Mouse (Mus musculus): ENCODE data around the gene Ppm1d. TPM values are rescaled to one million over a fixed set of nuclear protein-coding genes. Genes with fewer than 3 reads are reported as not detected.

Ppm1d gene
- 25.7 and 28.1 TPM in 2 replicates for polyA plus RNA-seq (2014; fragmentation: Nextera tagmentation; extraction: Ambion mirVana)

- no peaks in the 10 kb centered on the region for H3K9me3 ChIP-seq (ENCODE audit: control insufficient read depth, low read length)
- ATAC-seq (ENCODE audit: insufficient number of reproducible peaks, low FRiP score, low TSS enrichment, low read depth), result peak; percentile 90
- peak within 1 kb of the TSS; percentile 95 for H3K9ac ChIP-seq (ENCODE audit: low read length)
- H3K4me2 ChIP-seq (ENCODE audit: low read depth, severe bottlenecking), result peak within 1 kb of the TSS; percentile 80
- H3K27ac ChIP-seq (replicated peaks; ENCODE audit: low read depth, low read length), result peak within 1 kb of the TSS; percentile 82
- peak; percentile 100 for DNase-seq (ENCODE audit: low spot score)
- peaks cover 5% of the 10 kb centered on the region; the same call in 1 of the 2 replicates for H3K36me3 ChIP-seq (ENCODE audit: control insufficient read depth, insufficient read depth, low read length)
- H3K27me3 ChIP-seq (ENCODE audit: control insufficient read depth, insufficient read depth, low read length), result no peaks in the 10 kb centered on the region
- H3K4me1 ChIP-seq (ENCODE audit: control insufficient read depth, insufficient read depth, low read length), result peaks cover 4% of the 10 kb centered on the region
- H3K4me3 ChIP-seq (ENCODE audit: low read depth, low read length), result peak within 1 kb of the TSS; percentile 91
- WGBS, result under 1% methylated on average over 76 of the region's 78 CpGs
Measured at GRCm38 (mm10) chr11:85310713-85311574, at the start of gene Ppm1d. Gene Ppm1d (plus strand): TSS chr11:85311244.

DNA sequence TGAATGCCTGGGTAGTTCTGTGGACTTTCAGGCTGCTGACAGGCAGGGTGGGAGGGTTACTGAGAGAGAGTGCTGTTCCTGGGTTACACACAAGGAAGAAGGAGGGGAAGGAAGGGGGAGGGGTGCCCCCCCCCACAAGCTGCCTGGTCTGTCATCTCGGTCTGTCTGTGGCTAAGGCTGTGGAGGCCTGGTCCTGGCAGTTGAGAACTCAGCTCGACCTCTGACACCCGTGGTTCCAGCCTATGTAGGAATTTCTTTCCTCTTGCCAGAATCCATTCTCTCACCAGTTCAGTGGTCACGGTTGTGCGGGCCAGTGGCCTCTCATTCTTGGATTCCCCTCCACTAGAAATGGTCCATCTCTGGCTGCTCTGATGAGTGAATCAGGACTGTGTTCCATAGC is 46.4 kb upstream of the Ppm1d start:
- ATAC-seq (ENCODE audit: insufficient number of reproducible peaks, low FRiP score, low TSS enrichment, low read depth) (no peak), DNase-seq (ENCODE audit: low spot score) (no peak)
- H3K4me3 ChIP-seq (ENCODE audit: low read depth, low read length), result no peak overlapping the region
- no peaks in the 10 kb centered on the region for H3K4me1 ChIP-seq (ENCODE audit: control insufficient read depth, insufficient read depth, low read length)
- no peaks in the 10 kb centered on the region for H3K27me3 ChIP-seq (ENCODE audit: control insufficient read depth, insufficient read depth, low read length)
- no peak overlapping the region for H3K4me2 ChIP-seq (ENCODE audit: low read depth, severe bottlenecking)
- WGBS, result 64% methylated on average over 5 of the region's 5 CpGs
- no peaks in the 10 kb centered on the region for H3K9me3 ChIP-seq (ENCODE audit: control insufficient read depth, low read length)
- H3K27ac ChIP-seq (replicated peaks; ENCODE audit: low read depth, low read length), result no peak overlapping the region
- no peaks in the 10 kb centered on the region for H3K36me3 ChIP-seq (ENCODE audit: control insufficient read depth, insufficient read depth, low read length)
- H3K9ac ChIP-seq (ENCODE audit: low read length), result no peak overlapping the region

- no peaks in the 10 kb centered on the region for H3K27me3 ChIP-seq (ENCODE audit: control insufficient read depth, insufficient read depth, low read length)
- H3K4me2 ChIP-seq (ENCODE audit: low read depth, severe bottlenecking), result no peak overlapping the region
- DNase-seq (ENCODE audit: low spot score) (no peak), ATAC-seq (ENCODE audit: insufficient number of reproducible peaks, low FRiP score, low TSS enrichment, low read depth) (no peak)
- H3K36me3 ChIP-seq (ENCODE audit: control insufficient read depth, insufficient read depth, low read length), result no peaks in the 10 kb centered on the region
- no peaks in the 10 kb centered on the region for H3K9me3 ChIP-seq (ENCODE audit: control insufficient read depth, low read length)
- WGBS, result 84% methylated on average over 1 of the region's 1 CpGs
- no peak overlapping the region for H3K9ac ChIP-seq (ENCODE audit: low read length)
- H3K4me1 ChIP-seq (ENCODE audit: control insufficient read depth, insufficient read depth, low read length), result no peaks in the 10 kb centered on the region
- no peak overlapping the region for H3K27ac ChIP-seq (replicated peaks; ENCODE audit: low read depth, low read length)
- H3K4me3 ChIP-seq (ENCODE audit: low read depth, low read length), result no peak overlapping the region
Measured at GRCm38 (mm10) chr11:85267393-85267792, 43.7 kb upstream of the Ppm1d start.

- WGBS, result 58% methylated on average over 3 of the region's 3 CpGs
- Histone ChIP-seq H3K4me2 (ENCODE audit: low read depth, severe bottlenecking) (no peak overlapping the region), H3K4me1 (ENCODE audit: control insufficient read depth, insufficient read depth, low read length) (no peaks in the 10 kb centered on the region), H3K36me3 (ENCODE audit: control insufficient read depth, insufficient read depth, low read length) (no peaks in the 10 kb centered on the region), H3K9me3 (ENCODE audit: control insufficient read depth, low read length) (no peaks in the 10 kb centered on the region), H3K27ac (replicated peaks; ENCODE audit: low read depth, low read length) (no peak overlapping the region), H3K9ac (ENCODE audit: low read length) (no peak overlapping the region), H3K27me3 (ENCODE audit: control insufficient read depth, insufficient read depth, low read length) (no peaks in the 10 kb centered on the region), H3K4me3 (ENCODE audit: low read depth, low read length) (no peak overlapping the region)
- ATAC-seq (ENCODE audit: insufficient number of reproducible peaks, low FRiP score, low TSS enrichment, low read depth) (no peak), DNase-seq (ENCODE audit: low spot score) (peak; percentile 64)
Measured at GRCm38 (mm10) chr11:85270631-85271030, 40.4 kb upstream of the Ppm1d start.

- ATAC-seq (ENCODE audit: insufficient number of reproducible peaks, low FRiP score, low TSS enrichment, low read depth) (no peak), DNase-seq (ENCODE audit: low spot score) (no peak)
- Histone ChIP-seq H3K4me3 (ENCODE audit: low read depth, low read length) (no peak overlapping the region), H3K36me3 (ENCODE audit: control insufficient read depth, insufficient read depth, low read length) (no peaks in the 10 kb centered on the region), H3K4me1 (ENCODE audit: control insufficient read depth, insufficient read depth, low read length) (0 out of 2 replicates have a peak, but pooled peaks cover 3% of the 10 kb centered on the region), H3K9ac (ENCODE audit: low read length) (no peak overlapping the region), H3K4me2 (ENCODE audit: low read depth, severe bottlenecking) (no peak overlapping the region), H3K27me3 (ENCODE audit: control insufficient read depth, insufficient read depth, low read length) (no peaks in the 10 kb centered on the region), H3K9me3 (ENCODE audit: control insufficient read depth, low read length) (no peaks in the 10 kb centered on the region), H3K27ac (replicated peaks; ENCODE audit: low read depth, low read length) (no peak overlapping the region)
- 70% methylated on average over 6 of the region's 6 CpGs for WGBS
Measured at GRCm38 (mm10) chr11:85273299-85273698, 37.7 kb upstream of the Ppm1d start.

GRCm38 (mm10) chr11:85275151-85275550 is 35.9 kb upstream of the Ppm1d start:
- H3K9ac ChIP-seq (ENCODE audit: low read length), result no peak overlapping the region
- H3K4me1 ChIP-seq (ENCODE audit: control insufficient read depth, insufficient read depth, low read length), result 0 out of 2 replicates have a peak, but pooled peaks cover 3% of the 10 kb centered on the region
- no peaks in the 10 kb centered on the region for H3K27me3 ChIP-seq (ENCODE audit: control insufficient read depth, insufficient read depth, low read length)
- DNase-seq (ENCODE audit: low spot score) (no peak), ATAC-seq (ENCODE audit: insufficient number of reproducible peaks, low FRiP score, low TSS enrichment, low read depth) (no peak)
- no peaks in the 10 kb centered on the region for H3K9me3 ChIP-seq (ENCODE audit: control insufficient read depth, low read length)
- WGBS, result 87% methylated on average over 5 of the region's 5 CpGs
- H3K4me2 ChIP-seq (ENCODE audit: low read depth, severe bottlenecking), result no peak overlapping the region
- no peak overlapping the region for H3K27ac ChIP-seq (replicated peaks; ENCODE audit: low read depth, low read length)
- H3K4me3 ChIP-seq (ENCODE audit: low read depth, low read length), result no peak overlapping the region
- no peaks in the 10 kb centered on the region for H3K36me3 ChIP-seq (ENCODE audit: control insufficient read depth, insufficient read depth, low read length)

GRCm38 (mm10) chr11:85277609-85278008 is 33.4 kb upstream of the Ppm1d start:
- 0 out of 2 replicates have a peak, but pooled peaks cover 3% of the 10 kb centered on the region for H3K4me1 ChIP-seq (ENCODE audit: control insufficient read depth, insufficient read depth, low read length)
- WGBS, result 50% methylated on average over 5 of the region's 5 CpGs
- H3K9me3 ChIP-seq (ENCODE audit: control insufficient read depth, low read length), result no peaks in the 10 kb centered on the region
- H3K9ac ChIP-seq (ENCODE audit: low read length), result no peak overlapping the region
- H3K27ac ChIP-seq (replicated peaks; ENCODE audit: low read depth, low read length), result no peak overlapping the region
- no peak for ATAC-seq (ENCODE audit: insufficient number of reproducible peaks, low FRiP score, low TSS enrichment, low read depth)
- no peak overlapping the region for H3K4me2 ChIP-seq (ENCODE audit: low read depth, severe bottlenecking)
- DNase-seq (ENCODE audit: low spot score), result no peak
- no peaks in the 10 kb centered on the region for H3K27me3 ChIP-seq (ENCODE audit: control insufficient read depth, insufficient read depth, low read length)
- no peaks in the 10 kb centered on the region for H3K36me3 ChIP-seq (ENCODE audit: control insufficient read depth, insufficient read depth, low read length)
- H3K4me3 ChIP-seq (ENCODE audit: low read depth, low read length), result no peak overlapping the region

DNA sequence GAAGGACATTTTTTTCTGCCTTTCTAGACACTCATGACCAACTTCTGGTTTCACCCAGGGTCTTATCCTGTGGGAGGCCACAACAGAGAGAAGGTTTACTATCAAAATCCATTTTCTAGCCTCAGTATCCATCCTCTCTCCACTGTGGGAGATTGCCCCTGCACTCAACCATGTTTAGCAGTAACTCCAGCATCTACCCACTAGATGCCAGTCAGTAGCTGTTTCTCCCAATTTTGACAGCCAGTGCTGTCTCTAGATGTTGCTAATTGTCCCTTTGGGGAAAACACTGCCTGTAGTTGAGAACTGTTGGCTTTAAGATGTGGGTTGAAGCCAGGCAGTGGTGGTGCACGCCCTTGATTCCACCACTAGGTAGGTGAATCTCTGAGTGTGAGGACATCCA is 32.9 kb upstream of the Ppm1d start:
- DNase-seq (ENCODE audit: low spot score) (no peak), ATAC-seq (ENCODE audit: insufficient number of reproducible peaks, low FRiP score, low TSS enrichment, low read depth) (no peak)
- 0 out of 2 replicates have a peak, but pooled peaks cover 3% of the 10 kb centered on the region for H3K4me1 ChIP-seq (ENCODE audit: control insufficient read depth, insufficient read depth, low read length)
- no peaks in the 10 kb centered on the region for H3K9me3 ChIP-seq (ENCODE audit: control insufficient read depth, low read length)
- no peak overlapping the region for H3K27ac ChIP-seq (replicated peaks; ENCODE audit: low read depth, low read length)
- H3K4me2 ChIP-seq (ENCODE audit: low read depth, severe bottlenecking), result no peak overlapping the region
- no peaks in the 10 kb centered on the region for H3K27me3 ChIP-seq (ENCODE audit: control insufficient read depth, insufficient read depth, low read length)
- H3K4me3 ChIP-seq (ENCODE audit: low read depth, low read length), result no peak overlapping the region
- H3K9ac ChIP-seq (ENCODE audit: low read length), result no peak overlapping the region
- WGBS, result 90% methylated on average over 1 of the region's 1 CpGs
- H3K36me3 ChIP-seq (ENCODE audit: control insufficient read depth, insufficient read depth, low read length), result no peaks in the 10 kb centered on the region
